Mouse (Mus musculus) cerebellum, postnatal 36 days (tissue): ENCODE results near the gene Zcrb1.
"Not testable (repeated sequence)": the region's sequence is repeated elsewhere in the genome, so short reads cannot be mapped to it uniquely, and the experiment has no call there.

Experiments used
- DNase-seq, 2 experiments: peaks; one replicate each; pipeline ENCODE4 v3.0.0; 2021 to 2022; ENCODE audit warnings: mixed read lengths in 2 of 2

The Zcrb1 gene

DNA sequence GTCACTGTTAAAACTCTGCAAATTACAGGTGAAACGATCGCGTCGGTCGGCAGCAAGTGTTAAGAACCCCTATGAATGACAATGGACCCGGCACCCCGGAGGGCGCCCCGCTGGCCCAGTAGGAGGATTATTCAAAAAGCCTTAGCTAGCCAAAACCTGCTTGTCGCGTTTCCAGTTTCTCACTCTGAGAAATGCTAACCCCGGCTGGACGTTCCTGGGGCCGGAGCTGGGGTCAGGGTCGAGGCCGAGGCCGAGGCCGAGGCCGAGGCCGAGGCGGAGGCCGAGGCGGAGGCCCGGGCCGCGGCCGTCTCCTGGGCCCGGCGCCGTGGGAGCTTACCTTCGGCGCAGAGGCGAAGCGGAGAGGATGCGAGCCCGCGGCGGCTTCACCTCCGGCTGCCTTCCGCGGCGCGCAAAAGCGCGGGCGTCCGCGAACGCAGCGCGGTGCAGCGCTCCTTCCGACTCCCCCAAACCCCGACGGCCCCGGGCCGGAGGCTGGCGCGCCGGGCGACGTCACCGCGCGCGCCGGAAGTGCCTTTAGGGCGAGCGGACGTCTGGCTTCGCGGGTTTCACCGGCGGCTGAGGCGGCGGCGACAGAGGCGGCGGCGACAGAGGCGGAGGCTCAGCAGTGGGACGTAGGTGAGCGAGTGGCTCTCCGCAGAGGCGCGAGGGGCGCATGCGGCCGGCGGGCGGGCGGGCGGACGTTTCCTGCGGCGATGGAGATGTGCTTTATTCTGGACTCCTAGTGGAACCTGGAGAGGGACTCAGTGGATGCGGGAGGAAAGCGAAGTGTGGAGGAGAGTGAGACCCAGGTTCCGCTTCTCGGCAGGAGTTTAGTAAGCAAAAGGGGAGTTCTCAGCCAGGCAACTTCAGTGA is at the start of gene Zcrb1, which contains the start of gene Pphln1:
Gene Zcrb1, minus strand, starts transcription at position 509 of the 873 bp plus-strand sequence.
Gene Pphln1, plus strand, starts transcription at position 525 of the 873 bp plus-strand sequence.
- DNase-seq = peak; percentile 80 to 84

DNA sequence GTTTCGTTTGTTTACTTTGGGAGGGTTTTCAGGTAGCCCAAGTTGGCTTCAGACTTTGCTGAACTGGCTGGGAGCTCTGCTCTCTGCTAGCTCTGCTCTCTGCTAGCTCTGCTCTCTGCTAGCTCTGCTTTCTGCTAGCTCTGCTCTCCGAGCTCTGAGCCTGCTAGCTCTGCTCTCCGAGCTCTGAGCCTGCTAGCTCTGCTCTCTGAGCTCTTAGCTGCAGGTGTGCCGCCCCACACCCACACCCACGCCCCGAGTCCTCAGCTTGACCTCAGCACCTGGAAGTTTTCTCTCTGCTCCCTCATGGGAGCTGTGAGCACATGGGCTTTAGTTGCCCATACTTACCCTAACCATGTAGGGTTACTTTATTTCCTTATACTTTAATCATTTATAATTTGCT is 45.5 kb upstream of the Zcrb1 start:
- DNase-seq = no peak

DNA sequence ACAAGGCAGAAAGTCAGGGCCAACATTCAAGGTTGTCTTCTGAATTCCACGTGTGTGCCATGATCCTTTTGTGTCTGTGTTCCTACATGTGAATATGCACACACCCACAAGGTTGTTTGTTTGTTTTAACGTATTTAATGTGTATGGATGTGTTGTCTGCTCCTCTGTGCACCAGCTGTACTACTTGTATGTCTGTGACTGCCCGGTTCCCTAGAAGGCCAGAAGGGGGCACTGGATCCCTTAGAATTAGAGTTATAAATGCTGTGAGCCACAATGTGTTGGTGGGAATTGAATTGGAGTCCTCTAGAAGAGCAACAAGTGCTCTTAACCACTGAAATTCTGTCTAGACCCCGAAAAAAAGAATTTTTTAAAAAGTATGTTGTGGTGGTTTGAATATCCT is 44.1 kb upstream of the Zcrb1 start:
- no peak for DNase-seq

DNA sequence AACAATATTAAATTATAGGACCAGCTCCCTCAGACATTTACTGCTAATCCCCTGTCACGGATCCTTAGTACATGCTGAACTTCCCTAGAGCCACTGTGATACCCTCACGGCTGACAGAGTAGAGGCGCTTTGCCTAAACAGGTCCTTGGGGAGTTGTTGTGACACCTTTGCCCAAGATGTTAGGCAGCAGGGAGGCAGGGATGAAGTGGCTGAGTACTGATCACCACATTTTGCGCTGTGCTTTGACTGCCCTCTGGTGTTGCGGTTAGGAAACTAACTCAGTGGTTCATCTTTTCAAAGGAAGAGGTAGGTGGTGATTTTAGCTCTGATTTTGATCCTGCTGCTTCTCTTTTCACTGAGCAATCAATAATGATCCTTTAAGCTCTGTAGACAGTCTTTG is 40.5 kb upstream of the Zcrb1 start:
- DNase-seq = peak; percentile 60 to 68

DNA sequence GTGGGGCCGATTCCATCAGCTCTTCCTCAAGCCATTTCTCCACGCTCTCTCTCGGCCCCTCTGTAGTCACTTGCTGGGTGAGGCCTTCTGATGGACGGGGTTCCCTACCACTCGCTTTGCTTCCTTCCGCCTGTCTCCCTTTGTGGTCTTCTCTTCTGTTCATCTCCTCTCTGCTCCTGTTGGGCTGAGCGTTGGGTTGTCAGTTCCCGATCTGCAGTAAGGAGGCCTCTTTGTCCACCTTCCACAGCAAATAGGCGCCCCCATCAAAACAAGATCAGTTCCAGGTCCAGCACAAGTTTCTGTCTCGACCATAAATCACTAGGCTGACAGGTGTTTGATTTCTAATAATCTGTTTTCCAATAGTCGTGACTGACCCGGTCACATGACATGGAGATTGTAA is 37.9 kb upstream of the Zcrb1 start:
- no peak for DNase-seq

DNA sequence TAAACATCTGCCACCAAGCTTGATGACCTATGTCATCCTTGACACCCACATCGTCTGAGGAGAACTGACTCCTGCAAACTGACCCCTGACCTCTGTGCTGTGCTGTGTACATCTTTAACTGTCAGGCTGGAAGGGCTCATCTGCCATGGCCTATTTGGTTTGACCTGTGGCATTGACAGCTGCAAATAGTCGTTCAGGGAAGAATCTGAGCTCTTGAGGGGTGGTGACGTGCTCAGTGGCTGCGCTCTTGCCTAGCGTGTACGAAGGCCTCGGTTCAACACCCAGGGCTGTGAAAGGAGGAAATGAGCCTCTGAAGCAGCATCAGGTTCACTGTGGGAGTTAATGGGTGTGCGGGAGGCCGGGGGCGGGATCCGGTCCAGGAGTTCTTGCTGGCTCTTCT is 35.7 kb upstream of the Zcrb1 start:
- no peak for DNase-seq

- DNase-seq = no peak
These were observed 24.4 kb upstream of the Zcrb1 start for GRCm38 (mm10) chr15:93422537-93422936.

DNA sequence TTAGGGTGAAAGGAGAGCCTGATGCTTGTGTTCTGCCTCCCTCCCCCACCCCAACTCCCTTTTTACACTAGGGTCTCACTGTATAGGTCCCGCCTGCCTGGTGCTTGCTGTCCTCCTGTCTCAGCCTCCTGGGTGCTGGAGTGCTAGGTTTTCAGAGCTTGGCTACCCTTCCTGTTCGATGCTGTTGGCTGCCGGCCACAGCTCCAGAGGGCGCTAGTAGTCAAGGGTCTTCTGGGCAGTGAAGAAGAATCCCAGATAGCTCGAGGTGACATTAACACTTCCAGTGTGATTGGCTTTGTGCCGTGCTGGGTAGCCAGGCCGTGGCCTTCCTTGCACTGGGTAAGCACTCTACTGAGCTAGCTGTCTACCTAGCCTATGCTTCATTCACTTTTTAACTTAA is 22.5 kb upstream of the Zcrb1 start:
- DNase-seq = no peak

- no peak for DNase-seq
These were observed 18.2 kb upstream of the Zcrb1 start for GRCm38 (mm10) chr15:93416300-93416699.

DNA sequence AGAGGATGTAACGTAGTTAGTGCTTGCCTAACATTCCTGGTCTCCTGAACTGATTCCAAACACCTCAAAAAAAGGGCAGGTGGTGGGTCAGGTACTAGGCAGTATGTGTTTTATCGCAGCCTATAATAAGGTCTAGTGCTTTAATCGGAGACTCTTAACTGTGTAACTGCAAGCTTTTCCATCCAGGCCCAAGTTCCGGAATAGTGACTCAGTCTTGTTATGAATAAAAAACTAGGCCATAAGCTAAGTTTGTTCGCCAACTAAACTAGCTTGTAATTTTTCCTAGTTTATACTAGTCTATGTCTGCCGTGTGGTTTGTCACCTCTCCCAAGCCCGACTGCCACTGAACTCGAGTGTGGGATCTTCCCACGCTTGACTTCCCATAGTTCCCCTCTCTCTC is 16.3 kb upstream of the Zcrb1 start:
- no peak for DNase-seq

DNA sequence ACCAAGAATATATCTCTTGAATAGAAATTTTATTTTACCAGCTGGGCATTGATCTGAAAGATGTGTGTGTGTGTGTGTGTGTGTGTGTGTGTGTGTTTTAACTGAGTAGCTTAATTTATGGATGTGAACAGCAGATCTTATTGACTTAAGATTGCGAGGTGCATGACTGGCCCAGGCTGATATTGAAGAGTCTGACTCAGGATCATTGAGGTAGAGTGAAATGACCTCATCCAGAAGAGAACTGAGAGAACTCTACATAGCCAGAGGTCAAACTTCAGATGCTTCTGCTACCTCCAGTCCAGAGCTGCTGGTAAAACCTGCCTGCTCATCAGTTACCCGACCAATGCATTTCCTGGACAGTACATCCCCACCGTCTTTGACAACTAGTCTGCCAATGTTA is 14.3 kb upstream of the Zcrb1 start:
- no peak for DNase-seq

- DNase-seq = no peak
These were observed 8.4 kb upstream of the Zcrb1 start for GRCm38 (mm10) chr15:93406492-93406891.

DNA sequence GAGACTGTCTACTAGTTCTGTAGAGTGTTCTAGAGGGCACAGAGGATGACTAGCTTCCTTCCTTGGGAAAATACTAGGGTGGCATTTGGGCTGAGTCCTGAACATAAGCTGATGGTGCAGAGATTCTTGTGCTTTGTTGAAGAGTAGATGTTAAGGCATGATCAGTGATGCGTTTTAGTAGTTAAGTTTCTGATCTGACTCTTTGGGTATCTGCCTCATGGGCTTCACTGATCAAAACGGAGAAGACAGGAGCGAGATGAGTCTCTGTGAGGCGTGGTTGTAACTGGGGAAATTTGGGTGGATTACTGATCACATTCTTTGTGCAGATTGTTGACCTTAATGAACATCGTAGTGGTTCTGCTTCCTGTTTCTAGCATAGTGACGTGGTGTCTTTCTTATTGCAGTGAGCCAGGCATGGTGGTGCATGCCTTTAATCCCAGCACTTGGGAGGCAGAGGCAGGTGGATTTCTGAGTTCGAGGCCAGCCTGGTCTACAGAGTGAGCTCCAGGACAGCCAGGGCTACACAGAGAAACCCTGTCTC is 7.4 kb upstream of the Zcrb1 start:
- DNase-seq = no peak

- no peak for DNase-seq
These were observed 6.7 kb upstream of the Zcrb1 start for GRCm38 (mm10) chr15:93404849-93405248.

DNA sequence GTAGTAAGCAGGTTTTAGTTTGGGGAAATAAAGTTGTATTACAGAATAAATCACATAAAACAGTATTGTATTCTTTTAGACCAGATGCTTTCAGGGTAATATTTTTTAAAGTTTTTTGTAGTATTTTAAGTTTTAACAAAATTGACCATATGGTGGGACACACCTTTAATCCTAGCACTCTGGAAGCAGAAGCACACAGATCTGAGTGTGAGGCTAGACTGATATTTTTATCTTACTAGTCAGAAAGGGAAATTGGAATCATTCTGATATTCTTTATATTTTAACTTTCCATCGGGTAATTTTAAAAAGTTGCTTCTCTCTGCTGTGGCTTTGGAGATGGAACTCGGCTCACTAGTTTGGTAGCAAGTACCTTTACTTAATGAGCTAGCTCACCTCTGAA is 4.6 kb upstream of the Zcrb1 start:
- DNase-seq = no peak

DNA sequence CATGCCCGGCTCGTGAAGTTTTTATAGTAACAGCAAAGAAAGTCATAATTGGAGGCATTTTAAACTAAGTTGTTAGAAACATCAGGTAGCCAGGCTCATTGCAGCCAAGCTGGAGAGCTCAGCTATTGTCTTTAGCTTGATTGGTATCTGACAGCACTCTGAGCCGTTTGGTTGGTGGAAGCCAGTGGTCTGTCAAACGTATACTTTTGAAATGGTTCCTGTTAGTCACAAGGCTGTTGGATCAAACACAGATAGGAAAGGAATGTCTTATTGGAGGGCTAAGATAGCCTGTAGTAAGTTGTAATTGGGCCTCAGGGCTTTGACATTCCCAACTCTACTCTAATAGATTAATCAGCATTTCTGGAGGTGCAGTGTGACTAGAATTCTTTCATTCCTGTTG is 3.3 kb upstream of the Zcrb1 start:
- DNase-seq = no peak

GRCm38 (mm10) chr15:93398699-93399540 is 786 bp upstream of the Zcrb1 start:
- DNase-seq = peak; percentile 9 to 10

GRCm38 (mm10) chr15:93397269-93397668 is 865 bp downstream of the Zcrb1 start:
- no peak for DNase-seq

DNA sequence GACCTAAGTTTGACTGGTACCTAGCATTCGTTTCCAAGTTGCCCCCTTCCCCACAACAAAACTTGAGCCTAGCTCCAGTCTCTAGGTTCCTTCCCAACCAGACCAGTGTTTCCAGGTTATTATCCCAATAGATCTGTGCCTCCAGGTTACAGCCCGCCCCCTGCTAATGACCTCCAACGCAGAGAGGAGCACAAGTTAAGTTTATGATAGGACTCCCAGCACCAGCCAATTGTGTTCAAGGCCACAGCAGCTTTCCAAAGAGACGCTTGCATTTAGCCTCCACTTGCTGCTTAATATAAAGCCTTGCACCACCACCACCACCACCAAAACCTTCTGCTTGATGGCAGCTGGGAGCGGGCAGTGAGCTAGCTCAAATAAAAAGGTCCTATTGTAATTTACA is 16.8 kb downstream of the Zcrb1 start:
- no peak for DNase-seq

GRCm38 (mm10) chr15:93379177-93379576 is 19.0 kb downstream of the Zcrb1 start:
- DNase-seq = no peak

GRCm38 (mm10) chr15:93375696-93376095 is 22.4 kb downstream of the Zcrb1 start:
- DNase-seq = no peak

GRCm38 (mm10) chr15:93372525-93373119 is 25.5 kb downstream of the Zcrb1 start:
- DNase-seq = not testable (repeated sequence)

DNA sequence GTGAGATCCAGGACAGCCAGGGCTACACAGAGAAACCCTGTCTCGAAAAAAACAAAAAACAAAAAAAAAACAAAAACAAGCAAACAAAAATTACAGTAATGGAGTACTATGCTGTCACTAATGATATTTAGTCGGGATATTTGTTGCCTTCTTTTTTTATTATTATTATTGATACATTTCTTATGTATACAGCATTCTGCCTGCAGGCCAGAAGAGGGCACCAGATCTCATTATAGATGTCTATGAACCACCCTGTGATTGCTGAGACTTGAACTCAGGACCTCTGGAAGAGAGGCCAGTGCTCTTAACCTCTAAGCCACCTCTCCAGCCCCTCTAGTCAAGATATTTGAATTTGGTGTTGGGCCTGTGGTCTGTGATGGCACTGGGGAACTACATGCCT is 26.3 kb downstream of the Zcrb1 start:
- no peak for DNase-seq
